Mouse (Mus musculus): ENCODE results near the gene Fam174b. TPM values are rescaled to one million over a fixed set of nuclear protein-coding genes. Genes with fewer than 3 reads are reported as not detected.

Gene Fam174b
- polyA plus RNA-seq, 1 experiment from 2014 or later = 39.6 TPM

- H3K27ac ChIP-seq (ENCODE audit: low read length) = no peak overlapping the region
- H3K4me2 ChIP-seq (ENCODE audit: low read length) = no peak overlapping the region
- H3K27me3 ChIP-seq (replicated peaks; ENCODE audit: control insufficient read depth, insufficient read depth, low read length) = no peaks in the 10 kb centered on the region
- H3K9ac ChIP-seq (replicated peaks; ENCODE audit: low read depth, low read length) = no peak overlapping the region
- no peaks in the 10 kb centered on the region for H3K36me3 ChIP-seq (ENCODE audit: control insufficient read depth, insufficient read depth)
- ATAC-seq = no peak
- H3K4me1 ChIP-seq (replicated peaks; ENCODE audit: control insufficient read depth, insufficient read depth, low read length) = no peaks in the 10 kb centered on the region
- H3K9me3 ChIP-seq (ENCODE audit: control insufficient read depth, low read length) = no peaks in the 10 kb centered on the region
- H3K4me3 ChIP-seq (replicated peaks; ENCODE audit: low read length) = no peak overlapping the region
- WGBS = 85% methylated on average over 7 of the region's 7 CpGs
Measured at GRCm38 (mm10) chr7:73765186-73765903, 25.2 kb downstream of the Fam174b start.

- H3K27ac ChIP-seq (ENCODE audit: low read length) = no peak overlapping the region
- no peak overlapping the region for H3K4me3 ChIP-seq (replicated peaks; ENCODE audit: low read length)
- no peaks in the 10 kb centered on the region for H3K27me3 ChIP-seq (replicated peaks; ENCODE audit: control insufficient read depth, insufficient read depth, low read length)
- H3K4me1 ChIP-seq (replicated peaks; ENCODE audit: control insufficient read depth, insufficient read depth, low read length) = peaks cover 7% of the 10 kb centered on the region; the same call in 1 of the 2 replicates
- H3K9ac ChIP-seq (replicated peaks; ENCODE audit: low read depth, low read length) = no peak overlapping the region
- H3K4me2 ChIP-seq (ENCODE audit: low read length) = no peak overlapping the region
- 94% methylated on average over 4 of the region's 4 CpGs for WGBS
- no peaks in the 10 kb centered on the region for H3K36me3 ChIP-seq (ENCODE audit: control insufficient read depth, insufficient read depth)
- no peak for ATAC-seq
- no peaks in the 10 kb centered on the region for H3K9me3 ChIP-seq (ENCODE audit: control insufficient read depth, low read length)
Measured at GRCm38 (mm10) chr7:73769224-73769623, 29.1 kb downstream of the Fam174b start.

- H3K9me3 ChIP-seq (ENCODE audit: control insufficient read depth, low read length) = no peaks in the 10 kb centered on the region
- no peaks in the 10 kb centered on the region for H3K27me3 ChIP-seq (replicated peaks; ENCODE audit: control insufficient read depth, insufficient read depth, low read length)
- WGBS = 47% methylated on average over 19 of the region's 19 CpGs
- no peak overlapping the region for H3K9ac ChIP-seq (replicated peaks; ENCODE audit: low read depth, low read length)
- H3K4me2 ChIP-seq (ENCODE audit: low read length) = no peak overlapping the region
- H3K27ac ChIP-seq (ENCODE audit: low read length) = no peak overlapping the region
- H3K4me1 ChIP-seq (replicated peaks; ENCODE audit: control insufficient read depth, insufficient read depth, low read length) = peaks cover 7% of the 10 kb centered on the region; the same call in 1 of the 2 replicates
- no peak overlapping the region for H3K4me3 ChIP-seq (replicated peaks; ENCODE audit: low read length)
- no peak for ATAC-seq
- no peaks in the 10 kb centered on the region for H3K36me3 ChIP-seq (ENCODE audit: control insufficient read depth, insufficient read depth)
Measured at GRCm38 (mm10) chr7:73771384-73772274, 31.5 kb downstream of the Fam174b start.

GRCm38 (mm10) chr7:73772275-73772765 lies 32.2 kb downstream of the Fam174b start:
- Histone ChIP-seq H3K4me3 (replicated peaks; ENCODE audit: low read length) (no peak overlapping the region), H3K4me2 (ENCODE audit: low read length) (no peak overlapping the region), H3K27me3 (replicated peaks; ENCODE audit: control insufficient read depth, insufficient read depth, low read length) (no peaks in the 10 kb centered on the region), H3K27ac (ENCODE audit: low read length) (no peak overlapping the region), H3K36me3 (ENCODE audit: control insufficient read depth, insufficient read depth) (no peaks in the 10 kb centered on the region), H3K9ac (replicated peaks; ENCODE audit: low read depth, low read length) (no peak overlapping the region), H3K9me3 (ENCODE audit: control insufficient read depth, low read length) (no peaks in the 10 kb centered on the region), H3K4me1 (replicated peaks; ENCODE audit: control insufficient read depth, insufficient read depth, low read length) (peaks cover 7% of the 10 kb centered on the region; the same call in 1 of the 2 replicates)
- WGBS = 56% methylated on average over 14 of the region's 14 CpGs
- ATAC-seq = no peak

- H3K36me3 ChIP-seq (ENCODE audit: control insufficient read depth, insufficient read depth) = no peaks in the 10 kb centered on the region
- H3K27me3 ChIP-seq (replicated peaks; ENCODE audit: control insufficient read depth, insufficient read depth, low read length) = no peaks in the 10 kb centered on the region
- WGBS = 91% methylated on average over 9 of the region's 9 CpGs
- no peaks in the 10 kb centered on the region for H3K9me3 ChIP-seq (ENCODE audit: control insufficient read depth, low read length)
- no peak overlapping the region for H3K9ac ChIP-seq (replicated peaks; ENCODE audit: low read depth, low read length)
- no peak overlapping the region for H3K4me2 ChIP-seq (ENCODE audit: low read length)
- no peak overlapping the region for H3K4me3 ChIP-seq (replicated peaks; ENCODE audit: low read length)
- H3K4me1 ChIP-seq (replicated peaks; ENCODE audit: control insufficient read depth, insufficient read depth, low read length) = peaks cover 7% of the 10 kb centered on the region; the same call in 1 of the 2 replicates
- ATAC-seq = no peak
- no peak overlapping the region for H3K27ac ChIP-seq (ENCODE audit: low read length)
Measured at GRCm38 (mm10) chr7:73774781-73775180, 34.7 kb downstream of the Fam174b start.

- Histone ChIP-seq H3K27me3 (replicated peaks; ENCODE audit: control insufficient read depth, insufficient read depth, low read length) (no peaks in the 10 kb centered on the region), H3K9ac (replicated peaks; ENCODE audit: low read depth, low read length) (no peak overlapping the region)
- 69% methylated on average over 3 of the region's 3 CpGs for WGBS
Measured at GRCm38 (mm10) chr7:73777777-73778176, 37.7 kb downstream of the Fam174b start.

GRCm38 (mm10) chr7:73784736-73785428 lies 44.8 kb downstream of the Fam174b start:
- H3K27ac ChIP-seq (ENCODE audit: low read length) = no peak overlapping the region
- H3K4me1 ChIP-seq (replicated peaks; ENCODE audit: control insufficient read depth, insufficient read depth, low read length) = no peaks in the 10 kb centered on the region
- H3K36me3 ChIP-seq (ENCODE audit: control insufficient read depth, insufficient read depth) = no peaks in the 10 kb centered on the region
- H3K27me3 ChIP-seq (replicated peaks; ENCODE audit: control insufficient read depth, insufficient read depth, low read length) = no peaks in the 10 kb centered on the region
- no peak overlapping the region for H3K4me3 ChIP-seq (replicated peaks; ENCODE audit: low read length)
- no peak overlapping the region for H3K9ac ChIP-seq (replicated peaks; ENCODE audit: low read depth, low read length)
- WGBS = 93% methylated on average over 4 of the region's 4 CpGs
- H3K4me2 ChIP-seq (ENCODE audit: low read length) = no peak overlapping the region
- no peaks in the 10 kb centered on the region for H3K9me3 ChIP-seq (ENCODE audit: control insufficient read depth, low read length)
- no peak for ATAC-seq

More at GRCm38 (mm10) chr7:73777777-73778176, 37.7 kb downstream of the Fam174b start:
- no peak for ATAC-seq
- no peak overlapping the region for H3K4me3 ChIP-seq (replicated peaks; ENCODE audit: low read length)
- H3K36me3 ChIP-seq (ENCODE audit: control insufficient read depth, insufficient read depth) = no peaks in the 10 kb centered on the region
- H3K4me2 ChIP-seq (ENCODE audit: low read length) = no peak overlapping the region
- H3K9me3 ChIP-seq (ENCODE audit: control insufficient read depth, low read length) = no peaks in the 10 kb centered on the region
- no peak overlapping the region for H3K27ac ChIP-seq (ENCODE audit: low read length)
- H3K4me1 ChIP-seq (replicated peaks; ENCODE audit: control insufficient read depth, insufficient read depth, low read length) = no peaks in the 10 kb centered on the region

GRCm38 (mm10) chr7:73785815-73786214 lies 45.7 kb downstream of the Fam174b start:
- no peak overlapping the region for H3K27ac ChIP-seq (ENCODE audit: low read length)
- H3K4me3 ChIP-seq (replicated peaks; ENCODE audit: low read length) = no peak overlapping the region
- ATAC-seq = no peak
- no peak overlapping the region for H3K9ac ChIP-seq (replicated peaks; ENCODE audit: low read depth, low read length)
- H3K4me1 ChIP-seq (replicated peaks; ENCODE audit: control insufficient read depth, insufficient read depth, low read length) = no peaks in the 10 kb centered on the region
- H3K36me3 ChIP-seq (ENCODE audit: control insufficient read depth, insufficient read depth) = no peaks in the 10 kb centered on the region
- 98% methylated on average over 4 of the region's 4 CpGs for WGBS
- H3K9me3 ChIP-seq (ENCODE audit: control insufficient read depth, low read length) = no peaks in the 10 kb centered on the region
- H3K27me3 ChIP-seq (replicated peaks; ENCODE audit: control insufficient read depth, insufficient read depth, low read length) = no peaks in the 10 kb centered on the region
- H3K4me2 ChIP-seq (ENCODE audit: low read length) = no peak overlapping the region

GRCm38 (mm10) chr7:73787513-73787912 lies 47.4 kb downstream of the Fam174b start:
- Histone ChIP-seq H3K27ac (ENCODE audit: low read length) (no peak overlapping the region), H3K9me3 (ENCODE audit: control insufficient read depth, low read length) (no peaks in the 10 kb centered on the region), H3K9ac (replicated peaks; ENCODE audit: low read depth, low read length) (no peak overlapping the region), H3K4me2 (ENCODE audit: low read length) (no peak overlapping the region), H3K36me3 (ENCODE audit: control insufficient read depth, insufficient read depth) (no peaks in the 10 kb centered on the region), H3K4me1 (replicated peaks; ENCODE audit: control insufficient read depth, insufficient read depth, low read length) (no peaks in the 10 kb centered on the region), H3K27me3 (replicated peaks; ENCODE audit: control insufficient read depth, insufficient read depth, low read length) (no peaks in the 10 kb centered on the region), H3K4me3 (replicated peaks; ENCODE audit: low read length) (no peak overlapping the region)
- 85% methylated on average over 8 of the region's 8 CpGs for WGBS
- ATAC-seq = no peak

All from forebrain, embryonic 16.5 days (tissue).